Mouse (Mus musculus) kidney, postnatal 25 days (tissue): ENCODE measurements around the gene Kcnq2.

Experiments used
- DNase-seq, 2 experiments: peaks; one replicate each; pipeline ENCODE4 v3.0.0; 2021; ENCODE audit warnings: mixed read lengths in 2 of 2

The Kcnq2 gene

GRCm38 (mm10) chr2:181101626-181102025, 33.5 kb downstream of the Kcnq2 start:
- DNase-seq = no peak

- DNase-seq = no peak
Observed at GRCm38 (mm10) chr2:181100087-181100486, 35.0 kb downstream of the Kcnq2 start.

- no peak for DNase-seq
Observed at GRCm38 (mm10) chr2:181090123-181090522, 45.0 kb downstream of the Kcnq2 start.

GRCm38 (mm10) chr2:181084997-181085396, 50.1 kb downstream of the Kcnq2 start:
- no peak for DNase-seq

- no peak for DNase-seq
Observed at GRCm38 (mm10) chr2:181083945-181084344, 51.2 kb downstream of the Kcnq2 start.

- no peak for DNase-seq
Observed at GRCm38 (mm10) chr2:181080886-181081285, 54.2 kb downstream of the Kcnq2 start.

GRCm38 (mm10) chr2:181079518-181079917, 55.6 kb downstream of the Kcnq2 start:
- DNase-seq = no peak

GRCm38 (mm10) chr2:181078908-181079307, 56.2 kb downstream of the Kcnq2 start:
- no peak for DNase-seq

GRCm38 (mm10) chr2:181075501-181075900, 59.6 kb downstream of the Kcnq2 start:
- no peak for DNase-seq

- no peak for DNase-seq
Observed at GRCm38 (mm10) chr2:181072403-181072714, 62.7 kb downstream of the Kcnq2 start.

GRCm38 (mm10) chr2:181071706-181072402, 63.2 kb downstream of the Kcnq2 start:
- DNase-seq = peak; percentile 80 to 86

- DNase-seq = no peak
Observed at GRCm38 (mm10) chr2:181070136-181070535, 65.0 kb downstream of the Kcnq2 start.

- DNase-seq = no peak
Observed at GRCm38 (mm10) chr2:181068499-181068898, 66.6 kb downstream of the Kcnq2 start.

GRCm38 (mm10) chr2:181065827-181066226, 69.3 kb downstream of the Kcnq2 start:
- DNase-seq = no peak

GRCm38 (mm10) chr2:181060127-181060526, 75.0 kb downstream of the Kcnq2 start:
- DNase-seq = peak; percentile 79 to 88

- no peak for DNase-seq
Observed at GRCm38 (mm10) chr2:181058193-181058592, 76.9 kb downstream of the Kcnq2 start.

GRCm38 (mm10) chr2:181057341-181057740, 77.8 kb downstream of the Kcnq2 start:
- DNase-seq = no peak

- DNase-seq = no peak
Observed at GRCm38 (mm10) chr2:181052171-181052570, 82.9 kb downstream of the Kcnq2 start.

GRCm38 (mm10) chr2:181048986-181049385, 86.1 kb downstream of the Kcnq2 start:
- no peak for DNase-seq

- DNase-seq = no peak
Observed at GRCm38 (mm10) chr2:181048252-181048945, 86.7 kb downstream of the Kcnq2 start.

GRCm38 (mm10) chr2:181044001-181044400, 91.1 kb downstream of the Kcnq2 start:
- peak; percentile 22 to 56 for DNase-seq

GRCm38 (mm10) chr2:181043437-181043836, 91.7 kb downstream of the Kcnq2 start, which contains the start of gene Chrna4:
Gene Chrna4 (minus strand): TSS chr2:181043546.
- DNase-seq = peak; percentile 80 to 84

GRCm38 (mm10) chr2:181042376-181042775, 92.7 kb downstream of the Kcnq2 start:
- no peak for DNase-seq

GRCm38 (mm10) chr2:181041941-181042340, 93.2 kb downstream of the Kcnq2 start:
- peak; percentile 81 to 93 for DNase-seq

GRCm38 (mm10) chr2:181039356-181039680, 95.8 kb downstream of the Kcnq2 start:
- DNase-seq = no peak
